Mouse (Mus musculus) leukemia stem cell, adult 10-12 weeks (primary cell): ENCODE results near the gene Ntn3. TPM values are rescaled to one million over a fixed set of nuclear protein-coding genes. Genes with fewer than 3 reads are reported as not detected.

Experiments used
- polyA plus RNA-seq: library from polyadenylated mRNA; stranded (reverse); fragments of >175 nt; gene quantifications from 2 replicates; pipeline ENCODE4 v1.2.3, GENCODE M21; 2012; ENCODE audit warnings: low replicate concordance

Gene Ntn3
- polyA plus RNA-seq: 0.67 and 1.5 TPM in 2 replicates

GRCm38 (mm10) chr17:24209043-24209915 lies at the start of gene Ntn3:
Gene Ntn3 (minus strand): TSS chr17:24209531.

GRCm38 (mm10) chr17:24251320-24252069 lies 42.2 kb upstream of the Ntn3 start, which contains the start of gene Ccnf:
Gene Ccnf (minus strand): TSS chr17:24251484.

GRCm38 (mm10) chr17:24220435-24221411 lies 11.4 kb upstream of the Ntn3 start, which contains the start of gene Tedc2:
Gene Tedc2 (minus strand): TSS chr17:24220851.

GRCm38 (mm10) chr17:24205284-24205888 lies 3.9 kb downstream of the Ntn3 start, which contains the start of gene Tbc1d24:
Gene Tbc1d24 (minus strand): TSS chr17:24205562.

GRCm38 (mm10) chr17:24169317-24170065 lies 39.8 kb downstream of the Ntn3 start, which contains the start of gene Atp6v0c:
Gene Atp6v0c (minus strand): TSS chr17:24169702.

GRCm38 (mm10) chr17:24163176-24163962 lies 46.0 kb downstream of the Ntn3 start, which contains the start of gene Amdhd2:
Gene Amdhd2 (minus strand): TSS chr17:24163766.

Other genes starting within 250 kb of the Ntn3 start
- gene Prss30, start 229.0 kb downstream of the Ntn3 start, polyA plus RNA-seq: 0.43 TPM in 1 of 2 replicates, not detected in the other
- not detected in 2 replicates for gene Prss22, start 211.4 kb downstream of the Ntn3 start, polyA plus RNA-seq
- gene Prss27, start 171.4 kb downstream of the Ntn3 start, polyA plus RNA-seq: not detected in 2 replicates
- 33.7 and 45.0 TPM in 2 replicates for gene Kctd5, start 136.0 kb downstream of the Ntn3 start, polyA plus RNA-seq
- gene Pdpk1, start 58.6 kb downstream of the Ntn3 start, polyA plus RNA-seq: 36.7 and 219 TPM in 2 replicates
- 41.0 and 42.5 TPM in 2 replicates for gene Amdhd2, start 45.8 kb downstream of the Ntn3 start, polyA plus RNA-seq
- gene Atp6v0c, start 39.8 kb downstream of the Ntn3 start, polyA plus RNA-seq: 55.4 and 483 TPM in 2 replicates
- gene Tbc1d24, start 4.0 kb downstream of the Ntn3 start, polyA plus RNA-seq: 4.3 and 11.2 TPM in 2 replicates
- gene Tedc2, start 11.3 kb upstream of the Ntn3 start, polyA plus RNA-seq: 20.8 and 26.4 TPM in 2 replicates
- gene Ccnf, start 42.0 kb upstream of the Ntn3 start, polyA plus RNA-seq: 65.1 and 76.8 TPM in 2 replicates
- gene Abca17, start 141.5 kb upstream of the Ntn3 start, polyA plus RNA-seq: not detected in 2 replicates
- 33.9 and 35.9 TPM in 2 replicates for gene Abca3, start 142.4 kb upstream of the Ntn3 start, polyA plus RNA-seq
- 278 and 467 TPM in 2 replicates for gene Rnps1, start 205.0 kb upstream of the Ntn3 start, polyA plus RNA-seq
- gene Eci1, start 217.1 kb upstream of the Ntn3 start, polyA plus RNA-seq: 47.6 and 50.3 TPM in 2 replicates
- gene Dnase1l2, start 233.6 kb upstream of the Ntn3 start, polyA plus RNA-seq: 0.41 TPM in 1 of 2 replicates, not detected in the other